Mouse (Mus musculus) heart, postnatal 0 days (tissue): ENCODE data around the gene Vav1. TPM values are rescaled to one million over a fixed set of nuclear protein-coding genes. Genes with fewer than 3 reads are reported as not detected.
A peak's percentile ranks its signal among the peaks of the same experiment; 100 is the strongest.

Source experiments
- ATAC-seq: fragments of 200-750 bp; cut with Nextera tagmentation; 2 replicates; pipeline ENCODE4 v1.8.0; 2017; ENCODE audit warnings: low read depth, moderate number of reproducible peaks, moderate library complexity; ENCODE audit not compliant: insufficient read depth
- DNase-seq: peaks from one replicate; pipeline ENCODE4 v3.0.0-alpha.2; 2016; ENCODE audit warnings: low spot score
- H3K27ac ChIP-seq: fragments of 300-500 bp; sonication (generic); 2 replicates; pipeline ENCODE4 v1.5.1; 2014; ENCODE audit warnings: low read depth, mild to moderate bottlenecking
- H3K27me3 ChIP-seq: fragments of 300-500 bp; sonication (generic); 2 replicates; pipeline ENCODE4 v1.6.1; 2014; ENCODE audit warnings: low read length, mixed read lengths; ENCODE audit not compliant: control insufficient read depth, insufficient read depth
- H3K36me3 ChIP-seq: fragments of 300-500 bp; sonication (generic); replicated peaks from 2 replicates; pipeline ENCODE4 v1.6.1; 2014; ENCODE audit warnings: low read length, mixed read lengths; ENCODE audit not compliant: control insufficient read depth, insufficient read depth
- H3K4me1 ChIP-seq: fragments of 300-500 bp; sonication (generic); 2 replicates; pipeline ENCODE4 v1.6.1; 2014; ENCODE audit warnings: antibody characterized with exemption; ENCODE audit not compliant: control insufficient read depth, insufficient read depth
- H3K4me2 ChIP-seq: fragments of 300-500 bp; sonication (generic); 2 replicates; pipeline ENCODE4 v1.6.1; 2014; ENCODE audit warnings: low read depth, mild to moderate bottlenecking, low read length, moderate library complexity
- H3K4me3 ChIP-seq: fragments of 300-500 bp; sonication (generic); 2 replicates; pipeline ENCODE4 v1.5.1; 2014; ENCODE audit warnings: low read depth, low read length
- H3K9ac ChIP-seq: fragments of 300-500 bp; sonication (generic); replicated peaks from 2 replicates; pipeline ENCODE4 v1.6.1; 2014; ENCODE audit warnings: low read depth, low read length, mixed read lengths
- H3K9me3 ChIP-seq: fragments of 300-500 bp; sonication (generic); replicated peaks from 2 replicates; pipeline ENCODE4 v1.6.1; 2016; ENCODE audit warnings: low read length; ENCODE audit not compliant: control insufficient read depth
- CTCF ChIP-seq: IDR thresholded peaks from 2 replicates; pipeline ENCODE4 v1.5.1; 2016; ENCODE audit warnings: antibody characterized with exemption, control low read depth, low read depth
- EP300 ChIP-seq: IDR thresholded peaks from 2 replicates; pipeline ENCODE4 v1.6.1; 2016; ENCODE audit warnings: antibody characterized with exemption, low read depth
- WGBS: fragments of 180-500 bp; shearing (Covaris S2); extraction: QIAGEN DNeasy Blood & Tissue Kit; methylation state at CpG from one replicate; pipeline ENCODE4 v1.1.7; 2014; 5-methylcytosine and 5-hydroxymethylcytosine counted together
- polyA plus RNA-seq: library from polyadenylated mRNA; unstranded; fragments of >200 nt; fragmentation: Nextera tagmentation; extraction: Ambion mirVana; gene quantifications from 2 replicates; pipeline ENCODE4 v1.2.1, GENCODE M21; 2015
- total RNA-seq: library from RNA; depleted of rRNA; stranded (reverse); fragments of >200 nt; gene quantifications from 2 replicates; pipeline ENCODE4 v1.2.3, GENCODE M21; 2014; ENCODE audit warnings: low replicate concordance

Gene Vav1
- total and polyA plus RNA-seq, 2 experiments from 2014 or later, result 1.0 to 2.6 TPM

- Histone ChIP-seq H3K4me3 (no peak overlapping the region), H3K9ac (no peak overlapping the region), H3K27ac (no peak overlapping the region), H3K36me3 (no peaks in the 10 kb centered on the region), H3K9me3 (no peaks in the 10 kb centered on the region), H3K27me3 (0 out of 2 replicates have a peak, but pooled peaks cover 7% of the 10 kb centered on the region), H3K4me1 (peaks cover 7% of the 10 kb centered on the region; the same call in 1 of the 2 replicates), H3K4me2 (no peak overlapping the region)
- ATAC-seq (no peak), DNase-seq (no peak)
- WGBS, result 73% methylated on average over 2 of the region's 2 CpGs
- TF ChIP-seq EP300 (no peak), CTCF (no peak)
Measured at GRCm38 (mm10) chr17:57278537-57278936, 363 bp upstream of the Vav1 start.

GRCm38 (mm10) chr17:57279591-57280224 is 808 bp downstream of the Vav1 start:
- Histone ChIP-seq H3K36me3 (no peaks in the 10 kb centered on the region), H3K4me3 (peak overlapping the region; percentile 24; the same call in 1 of the 2 replicates), H3K9ac (no peak overlapping the region; the same call in 1 of the 2 replicates), H3K4me1 (peaks cover 7% of the 10 kb centered on the region; the same call in 1 of the 2 replicates), H3K27me3 (0 out of 2 replicates have a peak, but pooled peaks cover 3% of the 10 kb centered on the region), H3K27ac (no peak overlapping the region), H3K9me3 (no peaks in the 10 kb centered on the region), H3K4me2 (peak overlapping the region; percentile 20; the same call in 1 of the 2 replicates)
- 48% methylated on average over 9 of the region's 9 CpGs for WGBS
- TF ChIP-seq CTCF (no peak), EP300 (no peak)
- no peak for DNase-seq
- ATAC-seq, result no peak

DNA sequence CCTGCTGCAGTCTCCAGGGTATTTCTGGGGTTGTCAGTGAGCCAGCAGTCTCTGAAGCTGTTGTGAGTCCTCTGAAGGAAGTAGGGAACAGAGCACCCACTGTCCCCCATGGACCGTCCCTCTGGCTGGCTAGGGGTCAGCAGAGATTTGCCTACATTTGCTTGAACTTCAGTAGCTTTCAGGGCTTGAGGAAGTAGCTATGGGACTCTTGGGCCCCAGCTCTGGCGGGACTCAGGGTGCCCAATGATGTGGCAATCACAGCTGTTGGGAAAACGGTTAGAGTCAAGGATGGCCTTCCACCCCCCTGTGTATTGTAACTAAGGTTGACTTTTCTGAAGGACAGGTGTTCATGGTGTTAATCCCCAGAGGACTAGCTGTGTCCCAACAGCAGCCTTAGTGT is 1.5 kb downstream of the Vav1 start:
- ATAC-seq (no peak), DNase-seq (no peak)
- peak overlapping the region; percentile 24; the same call in 1 of the 2 replicates for H3K4me3 ChIP-seq
- H3K4me1 ChIP-seq, result peaks cover 7% of the 10 kb centered on the region; the same call in 1 of the 2 replicates
- H3K36me3 ChIP-seq, result no peaks in the 10 kb centered on the region
- WGBS, result 66% methylated on average over 3 of the region's 3 CpGs
- peak overlapping the region; percentile 20; the same call in 1 of the 2 replicates for H3K4me2 ChIP-seq
- TF ChIP-seq EP300, result no peak
- H3K27ac ChIP-seq, result no peak overlapping the region
- H3K9me3 ChIP-seq, result no peaks in the 10 kb centered on the region
- H3K9ac ChIP-seq, result no peak overlapping the region
- H3K27me3 ChIP-seq, result 0 out of 2 replicates have a peak, but pooled peaks cover 3% of the 10 kb centered on the region

DNA sequence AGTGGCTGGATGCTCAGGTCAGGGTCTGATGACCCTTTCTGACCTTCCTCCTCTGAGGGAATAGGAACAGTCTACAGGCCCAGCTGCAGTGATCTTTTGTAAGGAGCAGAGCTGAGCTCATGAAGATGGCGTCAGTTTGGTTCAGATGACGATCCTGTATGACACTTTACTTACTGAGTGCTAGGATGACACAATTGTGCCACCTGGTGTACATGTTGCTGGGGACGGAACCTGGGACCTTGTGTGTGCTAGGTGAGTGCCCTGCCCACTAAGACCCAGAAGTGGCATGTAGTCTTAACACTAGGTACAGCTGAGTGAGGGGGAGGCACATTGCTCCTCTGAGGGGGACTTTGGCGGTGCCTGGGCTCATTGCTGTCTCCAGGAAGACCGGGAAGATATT is 5.0 kb downstream of the Vav1 start:
- WGBS, result 72% methylated on average over 5 of the region's 5 CpGs
- no peak for ATAC-seq

DNA sequence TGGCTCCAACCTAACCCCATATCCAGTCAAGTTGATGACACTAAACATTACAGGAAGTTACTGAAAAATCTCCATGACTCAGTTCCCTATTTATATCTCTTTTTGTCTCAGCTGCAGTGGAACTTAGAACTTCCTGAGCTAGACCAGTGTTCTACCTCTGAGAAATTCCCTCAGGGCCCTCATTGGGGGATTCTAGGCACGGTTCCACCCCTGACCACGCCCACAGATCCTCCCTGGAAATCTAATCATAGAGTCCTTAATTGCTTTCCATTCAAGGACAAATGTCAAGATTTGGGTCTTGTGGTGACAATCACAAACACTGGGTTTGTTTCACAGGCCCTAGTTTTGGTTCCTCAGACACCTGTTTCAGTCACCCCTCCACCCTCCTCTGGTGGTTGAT is 6.2 kb downstream of the Vav1 start:
- Histone ChIP-seq H3K9me3 (no peaks in the 10 kb centered on the region), H3K27me3 (no peaks in the 10 kb centered on the region), H3K9ac (no peak overlapping the region), H3K4me1 (no peaks in the 10 kb centered on the region), H3K4me3 (no peak overlapping the region), H3K36me3 (no peaks in the 10 kb centered on the region), H3K27ac (no peak overlapping the region), H3K4me2 (no peak overlapping the region)
- TF ChIP-seq EP300, result no peak
- TF ChIP-seq CTCF, result no peak
- no peak for ATAC-seq
- WGBS, result 48% methylated on average over 2 of the region's 2 CpGs
- no peak for DNase-seq

More for the DNA sequence above, 5.0 kb downstream of the Vav1 start:
- no peak overlapping the region for H3K4me2 ChIP-seq
- H3K9ac ChIP-seq, result no peak overlapping the region
- no peak for DNase-seq
- no peak for TF ChIP-seq EP300
- TF ChIP-seq CTCF, result no peak
- H3K4me1 ChIP-seq, result no peaks in the 10 kb centered on the region
- no peaks in the 10 kb centered on the region for H3K27me3 ChIP-seq
- H3K4me3 ChIP-seq, result no peak overlapping the region
- no peaks in the 10 kb centered on the region for H3K9me3 ChIP-seq
- H3K27ac ChIP-seq, result no peak overlapping the region
- H3K36me3 ChIP-seq, result no peaks in the 10 kb centered on the region

DNA sequence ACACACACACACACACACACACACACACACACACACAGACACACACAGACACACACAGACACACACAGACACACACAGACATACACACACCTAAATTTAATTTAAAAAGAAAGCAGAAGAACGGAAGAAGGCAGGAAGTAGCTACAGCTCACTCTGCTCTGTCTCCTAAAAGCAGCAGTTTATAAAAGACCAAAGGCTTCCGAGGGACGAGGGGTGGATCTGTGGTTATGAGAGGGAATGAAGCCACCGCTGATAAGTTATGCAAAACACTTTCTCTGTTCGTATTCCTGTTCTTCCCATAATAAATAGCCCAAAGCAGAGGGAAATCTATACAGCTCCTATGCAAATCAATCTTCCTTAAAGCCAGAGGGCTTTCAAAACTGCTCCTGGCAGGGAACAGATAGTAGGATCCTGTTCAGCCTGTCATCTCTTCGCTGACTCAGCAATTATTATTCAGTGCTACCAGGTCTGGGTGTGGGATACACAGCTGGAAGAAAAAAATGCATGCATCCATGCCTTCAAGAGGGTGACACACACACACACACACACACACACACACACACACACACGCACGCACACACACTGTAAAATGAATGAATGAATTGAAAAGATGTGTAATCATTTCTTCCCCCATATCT is 7.9 kb downstream of the Vav1 start:
- H3K9ac ChIP-seq, result no peak overlapping the region
- WGBS, result 64% methylated on average over 8 of the region's 8 CpGs
- no peak for TF ChIP-seq EP300
- TF ChIP-seq CTCF, result no peak
- H3K4me2 ChIP-seq, result no peak overlapping the region
- no peaks in the 10 kb centered on the region for H3K27me3 ChIP-seq
- no peak for ATAC-seq
- H3K4me3 ChIP-seq, result no peak overlapping the region
- no peaks in the 10 kb centered on the region for H3K36me3 ChIP-seq
- DNase-seq, result no peak
- H3K4me1 ChIP-seq, result no peaks in the 10 kb centered on the region
- H3K27ac ChIP-seq, result no peak overlapping the region
- no peaks in the 10 kb centered on the region for H3K9me3 ChIP-seq
